Mouse (Mus musculus): Measurements from ENCODE around the gene Map3k20.

The Map3k20 gene

DNA sequence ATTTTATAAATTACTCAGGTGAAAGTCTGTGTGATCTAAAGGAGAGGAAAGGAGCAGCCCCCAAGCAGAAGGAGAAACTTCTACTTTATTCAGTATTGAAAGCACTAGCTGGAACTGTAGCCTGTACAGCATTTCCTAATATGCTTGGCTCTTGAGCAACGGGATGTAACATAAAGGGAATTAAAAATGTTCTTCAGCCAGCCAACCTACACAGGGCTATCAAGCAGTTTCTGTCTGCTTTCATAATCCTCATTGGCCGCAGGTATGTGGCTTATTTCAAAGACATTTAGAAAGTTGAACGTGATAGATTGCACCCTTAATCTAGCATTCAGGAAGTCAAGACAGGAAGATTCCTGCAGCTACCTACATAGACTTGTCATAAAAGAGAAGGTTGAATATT is 47.8 kb downstream of the Map3k20 start:
- no peaks in the 10 kb centered on the region for H3K36me3 ChIP-seq (ENCODE audit: insufficient read depth, low read length)
- TF ChIP-seq NANOG (IDR thresholded peaks at IDR 0.05; ENCODE audit: borderline replicate concordance, low read length) (no peak), CTCF (conservative IDR thresholded peaks at IDR 0.05; ENCODE audit: low read length) (no peak), POU5F1 (IDR thresholded peaks at IDR 0.05; ENCODE audit: borderline replicate concordance, low read length) (no peak)
- H3K27me3 ChIP-seq (ENCODE audit: insufficient read depth, low read length), result no peaks in the 10 kb centered on the region
- H3K4me1 ChIP-seq (replicated peaks; ENCODE audit: low read depth, low read length), result no peaks in the 10 kb centered on the region
- H3K9me3 ChIP-seq (ENCODE audit: low read length), result no peaks in the 10 kb centered on the region
- no peak overlapping the region for H3K4me3 ChIP-seq (replicated peaks; ENCODE audit: low read length)

DNA sequence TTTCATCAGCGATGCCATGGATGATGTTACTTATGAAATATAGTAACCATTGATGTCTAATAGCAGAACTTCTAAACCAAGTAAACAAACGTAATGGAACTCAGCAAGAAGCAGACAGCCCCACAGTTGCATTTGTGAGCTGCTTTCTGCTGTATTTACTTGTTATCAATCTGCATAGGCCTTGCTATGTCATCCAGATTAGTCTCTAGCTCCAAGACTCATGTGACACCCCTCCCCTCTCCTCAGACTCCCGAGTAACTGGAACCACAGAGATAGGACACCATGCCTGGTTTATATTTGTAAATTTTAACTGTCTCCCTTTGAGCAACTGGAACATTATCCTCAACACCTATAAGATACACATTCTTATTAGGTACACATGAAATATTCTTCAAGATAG is 51.4 kb downstream of the Map3k20 start:
- Histone ChIP-seq H3K4me3 (replicated peaks; ENCODE audit: low read length) (no peak overlapping the region), H3K4me1 (replicated peaks; ENCODE audit: low read depth, low read length) (no peaks in the 10 kb centered on the region), H3K9me3 (ENCODE audit: low read length) (no peaks in the 10 kb centered on the region), H3K27me3 (ENCODE audit: insufficient read depth, low read length) (no peaks in the 10 kb centered on the region), H3K36me3 (ENCODE audit: insufficient read depth, low read length) (no peaks in the 10 kb centered on the region)
- TF ChIP-seq NANOG (IDR thresholded peaks at IDR 0.05; ENCODE audit: borderline replicate concordance, low read length) (no peak), CTCF (conservative IDR thresholded peaks at IDR 0.05; ENCODE audit: low read length) (no peak), POU5F1 (IDR thresholded peaks at IDR 0.05; ENCODE audit: borderline replicate concordance, low read length) (no peak)

DNA sequence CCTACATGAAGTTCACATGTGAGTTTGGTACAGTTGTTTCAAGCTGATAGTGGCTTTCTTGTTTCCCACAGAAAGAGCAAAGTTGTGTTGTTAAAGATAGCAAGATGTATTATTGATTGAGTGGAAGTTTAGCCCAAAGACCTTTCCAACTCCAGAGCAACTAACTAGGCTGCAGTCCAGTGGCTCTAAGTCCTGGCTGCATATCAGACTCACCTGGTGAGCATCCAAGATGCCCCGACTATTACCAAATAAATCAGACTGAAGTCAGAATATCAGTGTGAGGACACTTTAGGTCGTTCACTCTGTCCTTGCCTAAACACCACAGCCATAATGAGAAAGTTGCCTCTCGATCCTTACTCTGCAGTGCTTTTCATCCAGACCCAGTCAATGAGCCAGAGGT is 59.8 kb downstream of the Map3k20 start:
- TF ChIP-seq CTCF (conservative IDR thresholded peaks at IDR 0.05; ENCODE audit: low read length) (no peak), POU5F1 (IDR thresholded peaks at IDR 0.05; ENCODE audit: borderline replicate concordance, low read length) (no peak)
- Histone ChIP-seq H3K4me1 (replicated peaks; ENCODE audit: low read depth, low read length) (no peaks in the 10 kb centered on the region), H3K9me3 (ENCODE audit: low read length) (no peaks in the 10 kb centered on the region), H3K27me3 (ENCODE audit: insufficient read depth, low read length) (no peaks in the 10 kb centered on the region), H3K36me3 (ENCODE audit: insufficient read depth, low read length) (no peaks in the 10 kb centered on the region), H3K4me3 (replicated peaks; ENCODE audit: low read length) (no peak overlapping the region)

DNA sequence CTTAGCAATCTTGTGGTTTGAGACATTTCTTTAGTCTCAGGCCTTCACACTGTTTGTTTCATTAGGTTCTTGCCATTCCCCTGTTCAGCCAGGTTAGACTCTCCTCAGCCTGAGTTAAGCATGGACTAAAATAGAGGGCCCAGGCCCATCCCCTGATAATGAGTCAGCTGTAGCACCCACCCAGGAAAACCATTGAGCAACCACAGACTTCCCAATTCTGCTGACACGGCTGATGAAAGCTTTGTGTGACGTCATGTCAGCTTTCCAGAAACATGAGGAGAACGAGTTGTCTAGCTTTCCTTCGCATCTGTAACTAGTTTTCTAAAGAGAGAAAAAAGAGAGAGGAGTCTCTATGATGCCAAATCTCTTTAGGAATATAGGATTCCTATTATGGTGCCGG is 65.9 kb downstream of the Map3k20 start:
- Histone ChIP-seq H3K27me3 (ENCODE audit: insufficient read depth, low read length) (no peaks in the 10 kb centered on the region), H3K4me3 (replicated peaks; ENCODE audit: low read length) (no peak overlapping the region), H3K4me1 (replicated peaks; ENCODE audit: low read depth, low read length) (no peaks in the 10 kb centered on the region), H3K36me3 (ENCODE audit: insufficient read depth, low read length) (no peaks in the 10 kb centered on the region), H3K9me3 (ENCODE audit: low read length) (no peaks in the 10 kb centered on the region)
- TF ChIP-seq CTCF (conservative IDR thresholded peaks at IDR 0.05; ENCODE audit: low read length) (no peak), POU5F1 (IDR thresholded peaks at IDR 0.05; ENCODE audit: borderline replicate concordance, low read length) (no peak), NANOG (IDR thresholded peaks at IDR 0.05; ENCODE audit: borderline replicate concordance, low read length) (no peak)

DNA sequence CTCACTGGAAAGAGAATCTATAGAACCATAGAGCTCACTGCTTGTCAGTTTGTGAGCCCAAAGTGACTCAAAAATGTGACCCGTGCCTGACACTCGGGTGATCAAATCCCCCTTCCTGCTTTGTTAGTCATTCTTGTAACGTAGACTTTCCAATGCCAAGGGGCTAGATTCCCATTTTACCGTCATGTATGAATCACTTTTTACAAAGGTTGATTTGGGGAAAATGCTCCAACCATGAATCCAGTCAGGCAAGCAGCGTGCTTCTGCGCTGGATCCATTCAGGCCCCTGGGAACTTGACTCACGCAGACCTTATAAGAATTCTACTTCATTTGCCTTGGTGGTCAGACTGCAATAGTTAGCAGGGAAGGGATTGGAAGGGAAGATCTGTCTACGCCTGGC is 66.3 kb downstream of the Map3k20 start:
- TF ChIP-seq CTCF (conservative IDR thresholded peaks at IDR 0.05; ENCODE audit: low read length) (no peak), POU5F1 (IDR thresholded peaks at IDR 0.05; ENCODE audit: borderline replicate concordance, low read length) (no peak), NANOG (IDR thresholded peaks at IDR 0.05; ENCODE audit: borderline replicate concordance, low read length) (no peak)
- H3K4me3 ChIP-seq (replicated peaks; ENCODE audit: low read length), result no peak overlapping the region
- H3K36me3 ChIP-seq (ENCODE audit: insufficient read depth, low read length), result no peaks in the 10 kb centered on the region
- H3K4me1 ChIP-seq (replicated peaks; ENCODE audit: low read depth, low read length), result no peaks in the 10 kb centered on the region
- no peaks in the 10 kb centered on the region for H3K9me3 ChIP-seq (ENCODE audit: low read length)
- no peaks in the 10 kb centered on the region for H3K27me3 ChIP-seq (ENCODE audit: insufficient read depth, low read length)

DNA sequence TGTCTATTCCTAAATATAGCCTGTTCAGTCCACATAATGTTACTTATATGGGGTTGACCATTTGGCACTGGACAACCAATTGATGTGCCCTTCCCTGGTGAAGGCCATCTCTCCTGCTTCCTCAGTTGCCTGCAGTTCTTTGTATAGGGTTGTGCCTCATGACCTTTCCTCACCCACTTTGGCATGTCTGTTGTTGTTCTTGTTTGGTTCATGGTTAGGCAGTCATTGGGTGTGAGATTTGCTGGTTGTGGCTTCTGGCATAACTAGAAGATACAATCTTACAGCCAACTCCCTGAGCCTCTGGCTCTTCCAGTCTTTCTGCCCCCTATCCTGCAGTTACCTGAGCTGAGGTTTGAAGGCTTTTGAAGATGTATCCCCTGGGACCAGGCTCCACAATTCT is 67.3 kb downstream of the Map3k20 start:
- H3K4me3 ChIP-seq (replicated peaks; ENCODE audit: low read length), result no peak overlapping the region
- H3K9me3 ChIP-seq (ENCODE audit: low read length), result no peaks in the 10 kb centered on the region
- TF ChIP-seq POU5F1 (IDR thresholded peaks at IDR 0.05; ENCODE audit: borderline replicate concordance, low read length), result no peak
- no peak for TF ChIP-seq CTCF (conservative IDR thresholded peaks at IDR 0.05; ENCODE audit: low read length)
- TF ChIP-seq NANOG (IDR thresholded peaks at IDR 0.05; ENCODE audit: borderline replicate concordance, low read length), result no peak
- H3K36me3 ChIP-seq (ENCODE audit: insufficient read depth, low read length), result no peaks in the 10 kb centered on the region
- no peaks in the 10 kb centered on the region for H3K27me3 ChIP-seq (ENCODE audit: insufficient read depth, low read length)
- H3K4me1 ChIP-seq (replicated peaks; ENCODE audit: low read depth, low read length), result no peaks in the 10 kb centered on the region

DNA sequence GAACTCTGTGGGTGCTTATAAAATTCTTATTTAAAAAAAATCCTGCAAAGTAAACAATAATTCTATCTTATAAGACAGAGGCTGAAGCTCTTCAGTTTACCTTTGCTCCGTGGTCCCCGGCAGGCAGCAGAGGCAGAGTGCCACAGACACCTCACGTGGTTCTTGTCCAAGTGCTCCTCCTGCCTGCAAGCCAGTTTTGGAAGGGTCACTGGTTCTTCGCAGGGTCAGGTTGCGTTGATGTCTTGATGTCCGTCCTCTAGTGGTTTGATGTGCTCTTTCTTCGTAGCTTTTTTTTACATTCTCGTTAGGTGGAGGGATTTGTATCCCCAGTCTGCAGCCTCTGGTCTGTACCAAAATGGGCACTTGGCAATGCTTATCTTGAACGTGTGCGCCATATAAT is 71.0 kb downstream of the Map3k20 start:
- H3K27me3 ChIP-seq (ENCODE audit: insufficient read depth, low read length), result no peaks in the 10 kb centered on the region
- no peak overlapping the region for H3K4me3 ChIP-seq (replicated peaks; ENCODE audit: low read length)
- H3K9me3 ChIP-seq (ENCODE audit: low read length), result no peaks in the 10 kb centered on the region
- H3K4me1 ChIP-seq (replicated peaks; ENCODE audit: low read depth, low read length), result no peaks in the 10 kb centered on the region
- H3K36me3 ChIP-seq (ENCODE audit: insufficient read depth, low read length), result no peaks in the 10 kb centered on the region
- no peak for TF ChIP-seq CTCF (conservative IDR thresholded peaks at IDR 0.05; ENCODE audit: low read length)
- TF ChIP-seq POU5F1 (IDR thresholded peaks at IDR 0.05; ENCODE audit: borderline replicate concordance, low read length), result no peak
- no peak for TF ChIP-seq NANOG (IDR thresholded peaks at IDR 0.05; ENCODE audit: borderline replicate concordance, low read length)

DNA sequence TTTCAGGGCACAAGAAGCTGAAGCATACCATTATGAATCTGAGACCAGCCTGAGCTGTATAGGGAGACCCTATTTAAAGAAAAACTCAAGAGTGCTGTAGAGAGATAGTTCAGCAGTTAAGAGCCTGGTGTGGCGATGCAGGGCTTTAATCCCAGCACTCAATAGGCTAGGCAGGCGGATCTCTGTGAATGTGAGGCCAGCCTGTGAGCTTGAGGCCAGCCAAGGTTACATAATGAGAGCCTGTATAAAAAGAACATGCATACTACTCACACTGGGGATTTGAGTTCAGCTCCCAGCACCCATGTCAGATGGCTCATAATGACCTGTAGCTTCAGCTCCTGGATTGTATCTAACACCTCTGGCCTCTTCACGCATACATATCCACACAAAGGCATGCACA is 76.1 kb downstream of the Map3k20 start:
- H3K9me3 ChIP-seq (ENCODE audit: low read length), result no peaks in the 10 kb centered on the region
- TF ChIP-seq POU5F1 (IDR thresholded peaks at IDR 0.05; ENCODE audit: borderline replicate concordance, low read length) (no peak), NANOG (IDR thresholded peaks at IDR 0.05; ENCODE audit: borderline replicate concordance, low read length) (no peak), CTCF (conservative IDR thresholded peaks at IDR 0.05; ENCODE audit: low read length) (no peak)
- no peaks in the 10 kb centered on the region for H3K4me1 ChIP-seq (replicated peaks; ENCODE audit: low read depth, low read length)

DNA sequence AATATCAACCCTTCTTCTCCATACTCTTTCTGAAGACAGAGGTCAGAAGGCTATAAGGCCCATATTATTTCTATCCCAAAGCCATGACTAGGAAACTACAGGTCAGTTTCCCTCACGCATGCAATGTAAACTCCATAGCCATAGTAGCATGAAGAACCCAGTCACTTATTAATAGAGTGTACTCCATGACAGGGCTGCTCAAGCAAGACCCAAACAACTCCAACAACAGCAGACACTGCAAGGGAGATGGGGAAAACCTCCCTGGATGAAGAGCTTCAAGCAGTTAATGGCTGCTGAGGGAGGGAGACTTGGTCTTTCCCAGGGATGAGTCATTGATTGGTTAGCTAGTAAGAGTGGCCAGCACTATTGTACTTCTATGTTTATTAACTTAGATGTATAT is 78.0 kb downstream of the Map3k20 start:
- Histone ChIP-seq H3K9me3 (ENCODE audit: low read length) (no peaks in the 10 kb centered on the region), H3K4me1 (replicated peaks; ENCODE audit: low read depth, low read length) (no peaks in the 10 kb centered on the region), H3K4me3 (replicated peaks; ENCODE audit: low read length) (no peak overlapping the region), H3K36me3 (ENCODE audit: insufficient read depth, low read length) (no peaks in the 10 kb centered on the region), H3K27me3 (ENCODE audit: insufficient read depth, low read length) (no peaks in the 10 kb centered on the region)
- TF ChIP-seq CTCF (conservative IDR thresholded peaks at IDR 0.05; ENCODE audit: low read length), result no peak
- TF ChIP-seq POU5F1 (IDR thresholded peaks at IDR 0.05; ENCODE audit: borderline replicate concordance, low read length), result no peak
- TF ChIP-seq NANOG (IDR thresholded peaks at IDR 0.05; ENCODE audit: borderline replicate concordance, low read length), result no peak

More for the DNA sequence above, 76.1 kb downstream of the Map3k20 start:
- Histone ChIP-seq H3K27me3 (ENCODE audit: insufficient read depth, low read length) (no peaks in the 10 kb centered on the region), H3K36me3 (ENCODE audit: insufficient read depth, low read length) (no peaks in the 10 kb centered on the region), H3K4me3 (replicated peaks; ENCODE audit: low read length) (no peak overlapping the region)
